Mouse (Mus musculus) B cell, adult 2 months (primary cell): ENCODE measurements around the gene Prkar2a.

Experiments used
- DNase-seq, 2 experiments: peaks; one replicate each; pipeline ENCODE4 v3.0.0; 2022

The Prkar2a gene

DNA sequence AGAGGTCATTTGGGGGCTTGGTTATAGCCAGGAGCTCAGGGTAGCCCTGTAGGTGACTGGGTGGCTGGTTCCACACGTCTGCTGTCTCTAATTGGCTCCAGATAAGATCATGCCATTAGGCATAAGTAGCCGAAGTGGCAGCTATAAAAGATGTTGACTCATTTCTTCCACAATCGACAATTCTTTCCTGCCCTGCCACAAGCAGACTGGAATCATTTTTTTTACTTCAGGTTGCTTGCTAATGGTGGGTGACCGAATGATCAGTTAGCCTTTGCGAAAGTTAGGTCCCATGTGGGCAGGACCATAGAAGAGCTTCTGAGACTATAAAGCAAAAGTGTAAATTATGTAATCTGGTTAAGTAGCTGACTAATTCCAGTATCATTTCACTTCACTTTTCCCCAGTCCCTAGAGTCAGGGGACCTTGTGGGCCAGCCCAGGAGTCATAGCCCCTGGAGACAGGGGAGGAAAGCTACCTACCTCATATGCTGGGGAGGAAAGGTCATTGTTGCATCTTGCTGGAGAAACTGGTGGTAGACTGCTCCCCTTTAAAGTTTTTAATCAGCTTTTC is 109.5 kb downstream of the Prkar2a start:
- no peak for DNase-seq

DNA sequence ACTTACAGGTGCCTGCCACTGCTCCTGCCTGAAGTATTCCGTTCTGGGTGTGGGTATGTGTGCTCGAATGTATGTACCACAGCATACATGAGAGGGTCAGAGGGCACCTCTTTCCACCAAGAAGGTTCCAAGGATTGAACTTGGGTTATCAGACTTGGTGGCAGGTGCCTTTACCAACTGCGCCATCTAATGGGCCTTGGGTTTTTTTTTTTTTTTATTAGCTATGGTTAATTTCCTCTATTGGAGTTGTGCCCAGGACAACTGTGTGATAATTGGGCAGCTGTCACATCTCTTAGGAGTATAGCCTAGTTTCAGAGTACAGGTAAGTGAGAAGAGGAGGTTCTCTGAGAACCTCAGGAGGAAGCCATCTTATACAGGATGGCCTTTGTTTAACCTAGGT is 110.5 kb downstream of the Prkar2a start:
- no peak for DNase-seq
